Mouse (Mus musculus): ENCODE measurements around the gene Gas1.

Gas1 gene

DNA sequence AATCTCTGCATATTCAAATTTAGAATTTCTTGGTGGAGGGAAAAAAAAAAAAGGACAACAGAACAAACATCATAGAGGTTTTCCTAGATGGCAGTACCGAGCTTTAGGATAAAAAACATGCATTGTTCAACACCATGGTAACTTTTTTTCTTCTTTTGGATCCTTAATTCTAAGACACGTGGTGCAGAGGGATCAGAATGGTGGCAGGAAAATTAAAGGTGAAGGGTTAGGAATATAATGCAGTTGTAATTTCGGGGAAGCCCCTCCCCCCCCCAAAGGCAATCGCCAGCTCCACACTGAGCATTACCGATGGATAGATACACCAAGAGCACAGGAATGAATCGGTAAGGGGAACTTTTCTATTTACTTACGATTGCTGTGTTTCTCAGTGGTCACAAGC lies 2.2 kb downstream of the Gas1 start:
- in situ Hi-C loops (cut with MboI; ENCODE audit: low pct_unique_long_range_greater_than_20kb in 1 of 2, low sequenced_read_pairs in 2 of 2, unreplicated experiment in 1 of 2), result no loop called here

DNA sequence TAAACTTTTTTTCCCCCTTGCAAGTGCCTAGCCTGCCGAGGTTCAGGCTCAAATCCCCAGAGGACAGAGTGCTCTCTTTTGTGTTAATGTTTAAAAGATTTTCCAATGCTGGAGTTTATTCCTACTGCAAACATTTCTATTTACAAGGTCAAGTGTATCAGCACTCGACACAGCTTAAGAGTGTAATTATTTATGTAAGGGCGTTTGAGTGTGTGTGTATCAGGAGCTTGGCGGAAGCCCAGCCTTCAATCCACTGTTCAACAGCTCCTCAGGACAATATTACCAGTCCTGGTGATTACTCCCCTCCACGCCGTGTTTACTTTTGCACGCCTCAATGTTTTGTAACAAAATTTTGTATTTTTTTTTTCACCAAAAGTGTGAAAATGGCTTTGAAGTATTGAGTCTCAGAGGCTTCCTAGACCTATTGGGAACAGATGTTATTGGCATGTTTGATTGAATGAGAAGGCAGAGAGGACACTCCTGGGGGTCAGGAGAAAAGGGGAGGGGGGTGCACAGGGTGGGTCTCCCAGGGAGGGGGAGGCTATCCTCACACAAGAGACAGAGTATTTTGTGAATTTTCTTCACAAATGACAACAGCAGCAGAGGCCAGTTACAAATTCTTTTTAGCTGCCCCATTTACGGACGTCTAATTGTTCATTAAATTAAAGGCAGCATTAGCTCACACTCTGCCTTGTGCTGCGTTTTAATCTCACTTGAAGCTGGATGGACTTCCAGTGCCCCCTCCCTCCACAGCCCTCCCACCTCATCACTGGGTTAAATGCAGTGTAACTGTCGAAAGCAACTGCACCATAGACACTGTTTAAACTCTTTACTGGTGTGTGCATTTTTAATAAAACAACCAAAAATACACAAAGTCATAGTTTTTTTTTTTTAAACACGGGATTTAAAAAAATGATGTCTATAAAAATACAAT lies 3.3 kb downstream of the Gas1 start:
- in situ Hi-C loops (cut with MboI; ENCODE audit: low pct_unique_long_range_greater_than_20kb in 1 of 2, low sequenced_read_pairs in 2 of 2, unreplicated experiment in 1 of 2), result no loop called here

DNA sequence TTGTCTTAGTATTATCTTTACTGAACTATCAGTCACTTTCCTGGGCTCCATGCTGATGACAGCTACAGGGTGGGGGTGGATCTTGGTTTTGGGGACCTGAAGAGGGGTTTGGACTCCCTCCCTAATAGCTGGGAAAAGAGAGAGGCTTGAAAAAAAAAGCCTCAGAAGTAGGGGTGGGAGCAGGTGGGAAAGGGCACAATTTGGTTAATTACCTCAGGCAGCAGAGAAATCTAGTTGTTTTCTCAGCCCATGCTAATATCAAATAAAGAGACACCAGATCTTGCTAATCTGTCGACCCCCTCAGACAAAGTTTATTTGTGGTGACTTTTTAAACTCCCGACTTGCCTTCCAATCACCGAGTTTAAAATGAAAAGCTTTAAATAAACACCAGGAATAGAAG lies 4.0 kb downstream of the Gas1 start:
- in situ Hi-C loops (cut with MboI; ENCODE audit: low pct_unique_long_range_greater_than_20kb in 1 of 2, low sequenced_read_pairs in 2 of 2, unreplicated experiment in 1 of 2), result no loop called here

DNA sequence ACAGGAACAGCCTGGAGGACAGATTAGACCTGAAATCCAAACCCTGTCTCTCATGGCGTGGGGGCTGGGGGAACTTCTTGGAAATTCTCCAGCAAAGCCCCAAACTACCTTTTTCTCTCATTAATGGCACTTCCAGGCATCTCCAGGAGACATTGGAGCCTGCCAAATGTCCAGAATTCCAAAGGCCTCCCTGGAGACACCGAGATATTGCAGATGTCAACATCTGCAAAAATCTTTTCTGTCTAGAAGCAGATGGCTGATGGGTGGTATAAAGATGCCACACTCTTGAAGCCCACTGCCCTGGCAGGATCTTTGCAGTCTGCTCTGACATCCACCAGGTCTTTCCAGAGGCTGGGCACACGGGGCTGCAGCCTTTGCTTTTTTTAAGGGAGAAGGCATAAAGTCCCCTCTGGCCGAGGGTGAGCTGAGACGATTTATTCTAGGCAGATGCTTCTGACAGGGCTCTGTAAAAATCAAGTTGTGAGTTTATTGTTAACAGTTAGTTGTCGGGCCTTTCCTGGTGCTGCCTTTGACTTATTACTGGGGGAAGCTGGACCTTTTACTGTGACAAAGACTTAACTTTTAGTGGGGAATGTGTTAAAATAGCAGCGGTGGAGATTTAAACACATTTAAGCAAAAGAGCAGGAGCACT lies 4.7 kb downstream of the Gas1 start:
- in situ Hi-C loops (cut with MboI; ENCODE audit: low pct_unique_long_range_greater_than_20kb in 1 of 2, low sequenced_read_pairs in 2 of 2, unreplicated experiment in 1 of 2), result no loop called here

DNA sequence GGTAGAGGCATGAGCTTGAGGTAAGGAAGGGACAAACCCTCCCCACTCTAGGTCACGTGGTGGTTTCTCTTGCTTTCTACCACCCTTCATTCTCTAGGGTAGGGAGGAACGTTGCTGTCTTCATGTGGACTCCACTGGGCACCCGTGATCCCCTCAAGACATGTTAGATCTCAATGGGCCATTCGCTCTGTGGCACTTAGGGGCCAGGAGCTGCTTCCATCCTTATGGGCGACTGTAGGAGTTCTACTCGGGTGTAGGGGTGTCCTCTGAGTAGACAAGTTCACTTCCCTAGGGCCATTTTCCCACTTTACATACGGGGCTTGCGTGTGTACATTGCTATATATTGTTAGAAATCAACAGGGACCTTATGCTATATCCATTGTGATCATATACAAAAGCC lies 5.4 kb downstream of the Gas1 start:
- in situ Hi-C loops (cut with MboI; ENCODE audit: low pct_unique_long_range_greater_than_20kb in 1 of 2, low sequenced_read_pairs in 2 of 2, unreplicated experiment in 1 of 2), result no loop called here

DNA sequence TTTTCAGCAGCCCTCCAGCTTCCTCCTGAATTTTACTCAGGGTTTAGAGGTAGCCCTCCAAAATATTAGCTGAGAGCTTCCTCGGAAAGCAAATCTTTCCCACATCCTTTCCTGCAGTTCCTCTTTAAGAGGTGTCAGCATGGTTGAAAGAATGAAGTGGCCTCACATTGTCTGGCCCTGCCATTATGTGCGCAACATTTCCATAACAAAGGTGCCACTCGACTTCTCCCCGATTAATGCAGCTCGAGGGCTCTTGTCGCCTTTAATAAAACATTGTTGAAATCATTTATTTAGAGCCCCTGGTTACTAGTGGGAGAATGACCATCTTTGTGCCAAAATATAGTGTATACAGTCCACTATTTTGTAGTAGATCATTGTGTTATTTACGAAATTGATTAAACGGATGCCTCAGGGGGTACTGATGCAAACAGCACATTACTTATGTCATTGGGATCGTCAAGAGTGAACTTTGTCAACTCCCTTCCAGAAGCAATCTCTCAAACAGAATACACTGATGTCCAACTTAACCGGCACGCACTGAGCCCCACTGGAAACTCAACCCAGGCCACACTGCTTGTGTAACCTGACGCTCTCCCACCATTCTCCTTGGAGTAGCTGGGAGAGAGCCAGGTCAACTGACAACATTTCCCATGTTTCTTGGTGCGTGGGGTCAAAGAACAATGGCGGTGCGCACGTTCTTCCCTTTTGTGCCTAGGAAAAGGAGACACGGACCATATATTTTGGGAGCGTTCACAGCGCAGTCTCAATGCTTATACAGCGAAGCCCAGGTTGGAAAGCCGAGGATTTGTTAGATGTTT lies 6.1 kb downstream of the Gas1 start:
- in situ Hi-C loops (cut with MboI; ENCODE audit: low pct_unique_long_range_greater_than_20kb in 1 of 2, low sequenced_read_pairs in 2 of 2, unreplicated experiment in 1 of 2), result no loop called here

DNA sequence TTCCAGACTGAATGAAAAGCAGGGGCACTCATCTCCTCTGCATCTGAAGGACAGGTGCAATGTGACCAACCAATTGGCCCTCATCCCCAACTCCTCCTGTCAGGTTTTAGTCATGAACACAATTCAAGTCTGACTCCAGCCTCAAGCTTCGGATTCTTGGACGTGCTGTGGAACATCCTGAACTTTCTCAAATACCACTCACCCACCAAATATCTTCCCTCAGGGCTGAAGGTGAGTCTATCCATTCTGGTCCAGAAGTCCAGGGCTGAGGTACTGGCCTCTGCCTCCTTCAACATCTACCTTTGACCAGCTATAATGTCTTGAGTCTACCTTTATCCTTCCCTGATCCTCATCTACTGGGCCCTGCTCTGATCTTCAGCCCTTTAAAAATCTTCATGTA lies 8.1 kb downstream of the Gas1 start:
- in situ Hi-C loops (cut with MboI; ENCODE audit: low pct_unique_long_range_greater_than_20kb in 1 of 2, low sequenced_read_pairs in 2 of 2, unreplicated experiment in 1 of 2), result no loop called here

DNA sequence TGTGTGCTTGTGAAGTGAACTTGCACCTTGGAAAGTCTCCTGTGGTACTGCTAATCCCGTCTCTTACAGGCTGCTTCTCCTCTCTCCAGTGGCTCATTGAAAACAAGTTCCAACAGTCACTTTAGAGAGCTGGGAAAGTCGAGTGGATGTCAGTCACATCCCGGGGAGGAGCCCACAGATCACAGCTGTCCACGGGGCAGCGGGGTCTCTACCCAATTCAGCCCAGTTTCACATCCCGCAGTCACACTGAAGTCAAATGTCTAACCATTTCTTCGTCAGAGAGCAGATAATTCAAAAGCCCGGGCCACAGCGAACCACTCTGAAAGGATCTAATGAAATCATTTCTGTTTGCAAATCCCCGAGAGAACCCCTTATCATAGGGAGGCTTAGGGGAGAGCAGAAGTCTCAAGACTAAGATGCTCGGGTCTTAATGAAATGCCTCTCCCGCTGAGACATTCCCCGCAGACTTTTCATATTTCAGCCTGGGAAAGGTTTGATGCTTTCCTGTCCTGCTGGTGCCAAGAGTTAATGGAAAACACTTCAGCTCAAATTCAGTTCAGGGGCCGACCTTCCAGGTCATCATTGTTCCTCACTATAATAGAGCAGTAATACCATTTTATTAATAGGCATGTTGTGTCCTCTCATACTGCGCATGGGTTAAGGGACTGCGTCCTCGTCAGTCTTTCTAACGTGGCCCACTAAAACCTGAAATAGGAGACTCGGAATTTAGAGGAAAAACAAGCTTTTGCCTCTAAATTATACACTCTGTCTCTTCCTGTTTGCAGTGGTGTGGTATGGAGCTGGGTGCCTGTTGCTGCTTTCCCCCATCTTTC lies 20.7 kb downstream of the Gas1 start:
- in situ Hi-C loops (cut with MboI; ENCODE audit: low pct_unique_long_range_greater_than_20kb in 1 of 2, low sequenced_read_pairs in 2 of 2, unreplicated experiment in 1 of 2), result loop anchor here in 1 of 2 experiments (5.0 kb wide), 1 partner anchor 106 kb away; no protein-coding TSS in a partner anchor

DNA sequence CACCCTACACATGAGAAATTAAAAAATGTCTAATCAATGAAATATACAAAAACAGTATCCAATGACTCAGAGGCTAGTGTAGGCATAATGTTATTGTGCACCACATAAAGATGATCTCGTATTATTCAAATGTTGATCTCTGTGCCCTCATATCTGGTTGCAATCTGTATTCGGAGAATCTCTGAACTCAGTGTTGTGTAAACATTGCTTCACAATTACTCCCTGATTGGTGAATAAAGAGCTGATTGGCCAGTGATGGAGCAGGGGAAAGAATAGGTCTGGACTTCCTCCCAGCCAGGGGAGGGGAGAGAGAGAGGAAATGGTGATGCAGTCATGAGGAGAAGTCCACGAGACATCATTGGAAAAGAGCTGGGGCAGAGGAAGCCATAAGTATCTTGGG lies 23.0 kb downstream of the Gas1 start:
- in situ Hi-C loops (cut with MboI; ENCODE audit: low pct_unique_long_range_greater_than_20kb in 1 of 2, low sequenced_read_pairs in 2 of 2, unreplicated experiment in 1 of 2), result no loop called here

DNA sequence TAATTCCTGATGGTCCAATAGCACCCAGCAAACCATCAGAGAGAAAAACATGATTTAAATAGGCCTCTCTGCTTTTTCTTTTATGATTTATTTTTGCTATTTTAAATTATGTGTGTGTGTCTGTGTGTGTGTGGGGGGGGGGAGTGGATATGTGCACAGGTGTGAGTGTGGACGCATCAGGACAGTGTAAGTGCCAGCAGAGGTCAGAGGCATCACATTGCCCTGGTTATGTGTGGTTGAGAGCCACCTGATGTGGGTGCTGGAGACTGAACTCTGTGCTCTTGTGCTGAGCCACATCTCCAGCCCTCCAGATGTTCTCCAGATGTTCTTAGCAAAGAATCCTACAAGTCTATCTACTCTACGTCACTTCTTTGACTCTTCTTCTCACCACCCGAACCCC lies 28.9 kb downstream of the Gas1 start:
- in situ Hi-C loops (cut with MboI; ENCODE audit: low pct_unique_long_range_greater_than_20kb in 1 of 2, low sequenced_read_pairs in 2 of 2, unreplicated experiment in 1 of 2), result no loop called here

DNA sequence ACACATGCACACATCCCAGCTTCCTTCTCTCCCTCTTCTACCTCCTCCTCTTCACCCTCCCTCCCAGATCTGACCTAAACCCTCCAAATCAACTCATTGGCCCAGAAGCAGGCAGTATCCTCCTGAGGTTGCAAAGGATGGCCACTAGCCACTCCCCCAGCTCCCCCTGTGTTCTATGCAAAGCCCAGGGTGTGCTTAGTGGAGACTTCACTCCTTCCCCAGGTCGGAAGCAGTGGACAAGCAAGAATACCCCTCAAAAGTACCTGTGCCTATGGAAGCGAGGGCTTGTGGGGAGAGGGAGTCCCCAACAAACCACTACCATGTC lies 29.3 kb downstream of the Gas1 start:
- in situ Hi-C loops (cut with MboI; ENCODE audit: low pct_unique_long_range_greater_than_20kb in 1 of 2, low sequenced_read_pairs in 2 of 2, unreplicated experiment in 1 of 2), result no loop called here

DNA sequence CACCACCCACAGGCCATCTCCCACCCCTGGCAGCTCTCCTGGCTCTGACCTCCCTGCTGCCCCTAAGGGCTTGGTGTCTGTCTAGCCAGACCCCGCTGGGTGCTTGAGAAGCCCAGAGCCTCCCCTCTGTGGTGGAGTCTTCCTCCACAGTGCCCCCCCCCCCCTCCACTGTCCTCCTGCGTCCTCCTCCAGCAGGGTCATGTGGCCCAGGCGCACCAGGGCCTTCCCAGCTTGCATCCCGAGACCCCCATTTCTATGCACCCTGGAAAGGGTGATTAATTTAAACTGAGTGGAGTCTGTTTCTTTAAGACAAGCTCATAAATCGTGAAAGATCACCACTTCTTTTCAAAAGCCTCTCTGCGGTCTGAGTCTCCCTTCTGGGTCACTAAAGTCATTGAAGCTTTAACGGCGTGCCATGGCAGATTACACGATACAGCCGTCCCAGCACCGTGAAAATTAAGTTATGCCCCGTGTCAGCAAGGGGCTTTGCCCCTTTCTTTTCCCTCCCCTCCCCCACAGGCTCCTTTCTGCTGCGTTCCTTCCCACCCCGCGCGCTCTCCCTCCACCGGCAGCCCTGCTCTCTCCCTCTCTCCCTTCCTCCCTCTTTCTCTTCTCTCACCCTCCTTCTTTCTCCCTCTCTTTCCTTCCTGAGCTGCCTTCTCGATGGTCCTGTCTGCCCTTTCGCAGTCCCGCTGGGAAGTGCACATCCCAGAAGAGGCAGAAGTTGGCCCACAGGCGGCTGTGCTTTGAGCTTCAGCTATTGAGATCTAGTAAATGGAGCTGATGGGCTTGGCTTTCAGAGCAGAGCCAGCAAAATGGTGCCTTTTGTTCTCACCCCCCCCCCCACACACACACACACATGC lies 29.9 kb downstream of the Gas1 start:
- in situ Hi-C loops (cut with MboI; ENCODE audit: low pct_unique_long_range_greater_than_20kb in 1 of 2, low sequenced_read_pairs in 2 of 2, unreplicated experiment in 1 of 2), result no loop called here

DNA sequence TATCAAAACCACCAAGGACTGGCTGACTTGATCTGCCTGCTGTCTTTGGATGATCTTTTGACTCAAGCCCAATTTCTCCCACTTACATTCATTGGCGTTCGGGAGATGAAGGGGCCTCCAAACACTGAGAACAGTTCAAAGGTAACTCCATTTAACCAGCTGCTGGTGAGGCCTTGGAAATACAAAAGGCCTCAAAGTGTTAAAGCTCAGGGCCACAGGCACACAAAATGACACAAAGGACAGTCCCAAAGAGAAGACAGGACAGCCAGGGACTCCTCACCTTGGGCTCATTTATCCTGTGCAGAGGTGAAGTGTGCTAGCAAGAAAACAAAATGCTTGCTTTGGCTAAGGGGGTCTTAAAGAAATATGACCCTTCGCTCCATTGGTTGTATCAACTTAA lies 30.9 kb downstream of the Gas1 start:
- in situ Hi-C loops (cut with MboI; ENCODE audit: low pct_unique_long_range_greater_than_20kb in 1 of 2, low sequenced_read_pairs in 2 of 2, unreplicated experiment in 1 of 2), result no loop called here

DNA sequence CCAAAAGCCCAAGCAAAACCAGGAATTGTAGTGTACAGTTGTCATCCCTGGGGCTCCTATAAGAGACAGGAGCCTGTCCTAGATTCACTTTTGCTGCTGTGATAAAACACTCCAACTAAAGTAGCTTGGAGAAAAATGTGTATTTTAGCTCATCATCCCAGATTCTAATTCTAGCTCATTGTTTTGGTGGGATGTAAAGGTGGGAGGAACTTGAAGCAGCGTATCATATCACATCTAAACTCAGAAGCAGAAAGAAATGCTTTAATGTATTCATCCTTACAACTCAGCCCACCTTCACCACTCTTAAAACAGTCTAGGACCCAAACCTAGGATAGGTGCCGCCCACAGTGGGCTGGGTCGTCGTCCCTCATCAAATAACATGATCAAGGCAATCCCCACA lies 40.2 kb downstream of the Gas1 start:
- in situ Hi-C loops (cut with MboI; ENCODE audit: low pct_unique_long_range_greater_than_20kb in 1 of 2, low sequenced_read_pairs in 2 of 2, unreplicated experiment in 1 of 2), result no loop called here

DNA sequence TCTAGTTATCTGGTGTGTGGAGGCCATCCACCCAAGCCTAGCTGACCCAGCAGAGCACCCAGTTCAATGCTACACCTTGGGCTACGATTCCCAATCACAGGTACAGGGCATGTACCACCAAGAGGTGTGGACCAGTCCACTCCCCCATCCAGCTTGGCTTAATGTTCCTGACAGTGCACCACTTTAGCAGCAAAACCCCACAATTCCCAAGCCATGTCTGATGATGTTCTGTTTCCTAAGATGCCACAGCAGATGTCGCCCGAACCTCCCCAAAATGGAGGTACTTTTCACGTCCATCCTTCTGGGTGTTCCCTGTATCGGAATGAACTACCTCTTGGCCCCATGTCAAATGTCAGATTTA lies 42.7 kb downstream of the Gas1 start:
- in situ Hi-C loops (cut with MboI; ENCODE audit: low pct_unique_long_range_greater_than_20kb in 1 of 2, low sequenced_read_pairs in 2 of 2, unreplicated experiment in 1 of 2), result no loop called here

DNA sequence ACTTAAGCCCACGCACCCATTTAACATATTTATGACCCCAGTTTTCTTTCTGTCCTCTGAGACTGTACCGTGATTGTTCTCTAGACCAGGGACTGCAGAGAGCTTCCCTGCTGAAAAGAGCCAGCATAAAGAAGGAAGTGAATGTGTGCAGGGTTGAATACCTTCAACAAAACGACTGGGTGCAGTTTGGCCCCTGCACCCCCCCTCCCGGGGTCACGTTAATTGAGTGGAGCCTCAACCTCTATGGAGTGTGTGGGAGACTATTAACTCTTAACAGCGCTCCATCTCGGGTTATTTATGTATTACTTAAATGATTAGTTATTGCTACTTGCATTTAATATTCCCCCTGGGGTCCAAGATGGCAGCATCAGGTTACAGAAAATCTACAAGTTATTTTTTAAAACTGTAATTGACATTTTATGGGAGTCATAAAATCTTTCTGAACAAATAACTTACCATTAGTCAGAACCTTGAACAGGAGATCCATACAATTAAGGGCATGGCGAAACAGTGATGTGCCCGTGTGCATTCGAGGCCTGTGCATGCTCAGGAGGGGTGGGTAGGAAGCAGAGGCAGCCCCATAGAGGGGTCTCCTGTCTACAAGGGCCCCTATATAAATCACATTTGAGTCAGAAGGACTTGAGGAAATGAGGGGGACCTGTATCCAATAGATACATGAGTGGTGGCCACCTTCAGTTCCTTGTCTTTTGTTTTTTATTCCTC lies 43.3 kb downstream of the Gas1 start:
- in situ Hi-C loops (cut with MboI; ENCODE audit: low pct_unique_long_range_greater_than_20kb in 1 of 2, low sequenced_read_pairs in 2 of 2, unreplicated experiment in 1 of 2), result no loop called here

DNA sequence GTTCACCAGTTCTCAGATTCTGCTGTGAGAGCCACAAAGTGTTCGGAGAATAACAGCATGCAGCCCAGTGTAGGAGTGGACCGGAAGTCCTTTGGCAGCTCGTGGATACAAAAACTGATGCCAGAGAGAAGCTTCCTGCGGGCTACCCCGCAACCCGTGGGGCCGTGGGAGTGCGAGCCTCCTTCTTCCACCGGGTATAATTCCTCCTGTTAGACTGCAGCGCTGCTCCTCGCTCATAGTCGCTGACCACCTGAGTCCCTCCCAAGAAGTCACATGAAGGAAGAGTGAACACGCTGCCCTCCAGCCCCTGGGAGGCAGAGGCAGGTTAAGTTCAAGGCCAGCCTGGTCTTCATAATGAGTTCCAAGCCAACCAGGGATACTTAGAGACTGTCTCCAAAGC lies 45.4 kb downstream of the Gas1 start:
- in situ Hi-C loops (cut with MboI; ENCODE audit: low pct_unique_long_range_greater_than_20kb in 1 of 2, low sequenced_read_pairs in 2 of 2, unreplicated experiment in 1 of 2), result no loop called here
